11 mouse cellular contexts compared by ENCODE assay signal in the genomic region with DNA sequence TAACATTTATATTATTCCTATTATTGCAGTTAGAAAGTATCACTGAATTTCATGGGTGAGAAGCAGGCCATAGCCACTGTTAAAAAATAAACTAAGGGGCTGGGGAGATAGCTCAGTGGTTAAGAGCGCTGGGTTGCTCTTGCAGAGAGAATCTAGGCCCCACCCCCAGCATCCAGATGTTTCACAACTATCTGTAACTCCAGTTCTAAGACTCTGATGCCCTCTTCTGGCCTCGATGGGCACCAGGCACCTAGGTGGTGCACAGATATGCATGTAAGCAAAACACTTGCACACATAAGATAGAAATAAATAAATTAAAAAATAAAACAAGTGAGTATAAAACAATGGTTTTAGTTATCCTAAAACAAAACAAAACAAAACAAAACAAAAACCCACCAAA.
A peak's percentile ranks its signal among the peaks of the same experiment; 100 is the strongest.
DNase-seq lines count a peak whose midpoint lies in the region; ATAC-seq and TF ChIP-seq lines count a peak whose summit lies in the region.
"Had no signal": no experiment of that assay in that cellular context is flagged by ENCODE, and none has a peak within 500 bp of the region (broad histone marks: within the 10 kb centered on the region; RNA-seq: fewer than 3 reads in every experiment).

No protein-coding gene starts in this region.

- WGBS in kidney, postnatal 0 days: 27% methylated on average over 2 of the region's 2 CpGs

- no peak overlapping the region for H3K27ac ChIP-seq in kidney, postnatal 0 days
- H3K27ac ChIP-seq: embryonic facial prominence, embryonic 12.5 days; heart, embryonic 13.5 days had no signal

- no peaks in the 10 kb centered on the region for H3K4me1 ChIP-seq in kidney, postnatal 0 days (replicated peaks; ENCODE audit: insufficient read depth, low read length)
- H3K4me1 ChIP-seq: embryonic facial prominence, embryonic 12.5 days; heart, embryonic 13.5 days had no signal

- no peaks in the 10 kb centered on the region for H3K27me3 ChIP-seq in kidney, postnatal 0 days (ENCODE audit: insufficient read depth, low read length)
- H3K27me3 ChIP-seq: embryonic facial prominence, embryonic 12.5 days; heart, embryonic 13.5 days had no signal

- no peaks in the 10 kb centered on the region for H3K9me3 ChIP-seq in kidney, postnatal 0 days (replicated peaks; ENCODE audit: low read length)
- H3K9me3 ChIP-seq: embryonic facial prominence, embryonic 12.5 days; heart, embryonic 13.5 days had no signal

- peak; percentile 29; the same call in 1 of the 2 replicates for TF ChIP-seq CTCF in kidney, postnatal 0 days (IDR thresholded peaks at IDR 0.05; ENCODE audit: low read depth)

- H3K9ac ChIP-seq in kidney, postnatal 0 days (ENCODE audit: low read depth, low read length): no peak overlapping the region
- H3K9ac ChIP-seq: embryonic facial prominence, embryonic 12.5 days; heart, embryonic 13.5 days had no signal

- no peak for ATAC-seq in kidney, postnatal 0 days (replicated peaks; ENCODE audit: low FRiP score, low read depth)
- ATAC-seq: intestine, embryonic 16.5 days had no signal

- no peak overlapping the region for H3K4me2 ChIP-seq in kidney, postnatal 0 days (ENCODE audit: low read length)
- H3K4me2 ChIP-seq: embryonic facial prominence, embryonic 12.5 days; heart, embryonic 13.5 days had no signal

- DNase-seq in kidney, postnatal 0 days (ENCODE audit: low spot score): no peak
- DNase-seq in kidney, adult 9 months: no peak
- peak; percentile 13 for DNase-seq in right cerebral cortex, postnatal 14 days
- no peak for DNase-seq in right cerebral cortex, adult 18-20 months
- DNase-seq in adrenal gland, postnatal 25 days: peak; percentile 8
- no peak for DNase-seq in layer of hippocampus, adult 18-20 months (ENCODE audit: low spot score in 2 of 2)
- DNase-seq in gastrocnemius, postnatal 10 days: no peak
- DNase-seq: thymus, postnatal 4 days had no signal

- H3K36me3 ChIP-seq in kidney, postnatal 0 days (ENCODE audit: insufficient read depth, low read length): no peaks in the 10 kb centered on the region
- H3K36me3 ChIP-seq: embryonic facial prominence, embryonic 12.5 days; heart, embryonic 13.5 days had no signal

- H3K4me3 ChIP-seq in kidney, postnatal 0 days (replicated peaks; ENCODE audit: low read depth, low read length): no peak overlapping the region
- H3K4me3 ChIP-seq: embryonic facial prominence, embryonic 12.5 days; heart, embryonic 13.5 days had no signal

Comparison
In these comparisons a context has a peak if more than half of its experiments do, and no peak if none do; other contexts are left out.
1. DNase-seq: peak in right cerebral cortex, postnatal 14 days (single experiment) and adrenal gland, postnatal 25 days (single experiment); none in kidney, postnatal 0 days (single experiment), kidney, adult 9 months (single experiment), right cerebral cortex, adult 18-20 months (single experiment), layer of hippocampus, adult 18-20 months (0 of 2) and gastrocnemius, postnatal 10 days (single experiment).